Mouse (Mus musculus): ENCODE data around the gene Sgo2a. TPM values are rescaled to one million over a fixed set of nuclear protein-coding genes. Genes with fewer than 3 reads are reported as not detected.
A peak's percentile ranks its signal among the peaks of the same experiment; 100 is the strongest.
"Not testable (repeated sequence)": the region's sequence is repeated elsewhere in the genome, so short reads cannot be mapped to it uniquely, and the experiment has no call there.

Gene Sgo2a
- total RNA-seq, 2 experiments from 2014 or later = 1.7 to 1.9 TPM

DNA sequence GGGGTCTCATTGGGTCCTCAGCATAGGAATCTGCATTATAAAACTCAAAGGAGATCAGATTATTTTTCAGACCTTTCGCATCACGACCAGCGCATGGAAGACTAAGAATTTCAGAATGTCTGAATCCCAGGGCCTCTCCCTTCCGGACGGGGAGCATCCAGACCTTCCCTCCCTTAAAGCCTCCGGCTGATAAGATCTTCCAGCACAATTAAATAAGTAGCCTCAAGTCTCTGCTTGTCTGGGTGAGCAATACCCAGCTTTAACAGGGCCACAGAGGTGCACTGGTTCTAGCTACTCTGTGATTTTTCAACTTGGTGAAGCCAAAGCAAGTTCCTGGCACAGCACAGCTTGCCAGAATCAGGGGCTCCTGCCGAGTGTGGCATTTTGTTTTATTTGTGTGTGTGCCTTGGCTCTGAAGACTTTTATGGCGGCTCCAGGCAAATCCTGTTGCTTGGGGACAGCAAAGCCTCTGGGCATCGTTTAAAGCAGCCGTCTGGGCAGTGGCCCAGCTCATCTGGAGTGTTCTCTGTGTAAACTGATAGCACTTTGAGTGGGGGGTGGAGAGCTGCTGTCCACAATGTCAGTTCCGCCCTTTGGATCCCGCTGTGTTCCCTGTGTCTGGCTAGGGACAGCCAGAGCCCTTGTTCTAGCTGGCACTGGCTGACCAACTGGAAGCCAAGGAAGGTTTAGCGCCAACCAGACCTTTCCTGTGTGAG is 34.5 kb downstream of the Sgo2a start:
- DNase-seq (ENCODE audit: low spot score in 2 of 2) = peak; percentile 64 to 70

DNA sequence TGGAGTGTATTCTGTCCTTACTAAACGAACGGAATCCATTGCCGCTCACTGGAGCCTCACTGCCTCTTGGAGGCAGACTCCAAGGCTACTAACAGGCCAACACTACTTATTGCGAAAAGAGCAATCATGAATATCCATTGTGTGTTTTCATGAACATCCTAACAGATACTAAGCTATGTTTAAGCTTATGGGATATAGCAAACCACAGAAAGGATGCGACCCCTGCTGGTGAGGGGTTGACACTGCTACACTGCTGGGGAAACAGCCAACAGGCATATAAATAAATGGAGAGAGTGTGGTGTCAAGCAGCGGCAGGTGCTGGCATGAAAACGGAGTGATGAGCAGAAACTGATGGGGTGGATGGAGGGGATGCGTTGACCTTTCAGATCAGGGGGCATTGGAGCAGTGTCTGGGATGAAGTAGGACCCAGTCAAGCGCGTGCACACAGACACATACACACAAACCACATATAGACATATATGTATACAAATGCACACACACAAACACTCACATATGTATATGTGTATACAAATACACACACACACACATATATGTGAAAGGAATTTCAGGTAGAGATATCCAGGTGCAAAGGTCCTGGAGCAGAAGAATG is 35.5 kb downstream of the Sgo2a start:
- DNase-seq (ENCODE audit: low spot score in 2 of 2) = peak; percentile 67

DNA sequence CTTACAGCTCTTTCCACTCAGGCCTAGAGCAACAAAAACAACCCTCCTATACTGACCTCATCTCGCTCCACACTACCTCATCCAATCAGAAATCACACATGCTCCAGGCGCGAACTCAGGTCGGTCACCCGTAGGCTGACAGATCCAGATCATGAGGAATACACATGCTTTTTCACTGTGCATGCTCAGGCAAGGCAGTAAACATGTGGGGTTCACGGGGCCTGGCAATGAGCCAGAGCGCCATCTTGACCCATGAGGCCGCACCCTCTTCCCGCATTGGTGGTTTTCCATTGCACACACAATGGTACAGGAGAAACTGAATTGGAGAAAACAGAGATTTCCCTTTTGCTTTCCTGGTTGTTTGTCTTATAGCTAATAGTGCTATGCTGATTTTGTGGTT is 41.5 kb downstream of the Sgo2a start:
- DNase-seq (ENCODE audit: low spot score in 2 of 2) = not testable (repeated sequence)

DNA sequence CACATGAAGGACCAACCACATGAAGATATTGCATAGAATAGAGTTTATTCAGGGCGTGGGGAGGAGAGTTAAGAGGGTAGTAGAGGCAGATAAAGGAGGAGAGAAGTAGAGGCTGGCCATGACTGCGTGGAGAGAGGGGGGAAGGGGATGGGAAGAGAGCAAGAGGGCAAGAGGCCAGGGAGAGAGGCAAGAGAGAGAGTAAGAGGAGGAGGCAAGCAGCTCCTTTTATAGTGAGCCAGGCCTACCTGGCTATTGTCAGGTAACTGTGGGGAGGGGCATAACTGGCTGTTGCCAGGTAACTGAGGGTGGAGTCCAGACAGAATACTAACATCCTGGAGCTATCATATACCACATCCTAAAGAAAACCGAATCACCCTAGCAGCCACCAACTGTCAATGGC is 49.3 kb downstream of the Sgo2a start:
- DNase-seq (ENCODE audit: low spot score in 2 of 2) = no peak

DNA sequence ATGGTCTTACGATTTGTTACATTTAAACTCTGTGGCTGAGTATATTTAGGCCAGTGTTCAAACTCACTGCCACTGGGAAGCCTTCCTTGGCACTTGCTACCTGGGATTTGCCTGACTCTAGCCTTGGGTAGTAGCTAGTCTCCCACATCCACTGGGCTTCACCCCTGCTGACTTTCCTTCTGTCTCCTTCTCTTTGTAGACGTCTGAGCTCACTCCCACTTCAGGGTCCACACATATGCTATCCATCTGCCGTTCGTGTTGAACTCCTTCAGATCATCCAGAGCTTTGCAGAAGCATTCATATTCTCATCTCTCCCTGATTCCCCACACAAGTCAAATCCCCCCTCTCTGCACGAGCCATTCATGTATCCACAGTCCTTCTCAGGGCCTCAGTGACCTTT is 49.8 kb downstream of the Sgo2a start:
- no peak for DNase-seq (ENCODE audit: low spot score in 2 of 2)

DNA sequence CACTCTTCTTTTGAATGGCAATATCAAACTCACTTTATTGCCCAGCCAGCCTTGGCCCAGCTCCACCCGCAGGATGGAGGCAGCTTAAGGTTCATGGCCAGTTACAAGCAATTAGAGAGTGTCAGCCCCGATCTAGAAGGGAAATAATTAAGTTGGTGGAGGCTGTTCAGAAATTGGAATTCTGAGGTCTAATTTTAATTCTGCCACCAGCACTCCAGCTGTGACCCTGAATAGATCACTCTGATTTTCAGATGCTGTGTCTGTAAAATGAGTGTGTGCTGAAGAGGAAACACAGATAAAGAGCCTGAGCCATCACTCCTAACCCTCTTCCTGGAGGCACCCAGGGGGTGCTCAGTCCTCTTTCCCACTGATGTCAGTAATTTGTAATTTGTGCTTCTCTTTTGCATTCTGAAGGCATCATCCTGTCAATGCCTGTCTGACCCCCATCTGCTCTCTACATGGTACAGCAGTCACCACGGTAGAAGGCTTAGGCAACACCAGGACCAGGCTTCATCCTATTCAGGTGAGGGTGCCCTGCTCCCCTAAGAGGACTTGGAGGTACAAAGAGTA is 51.0 kb downstream of the Sgo2a start:
- no peak for DNase-seq (ENCODE audit: low spot score in 2 of 2)

DNA sequence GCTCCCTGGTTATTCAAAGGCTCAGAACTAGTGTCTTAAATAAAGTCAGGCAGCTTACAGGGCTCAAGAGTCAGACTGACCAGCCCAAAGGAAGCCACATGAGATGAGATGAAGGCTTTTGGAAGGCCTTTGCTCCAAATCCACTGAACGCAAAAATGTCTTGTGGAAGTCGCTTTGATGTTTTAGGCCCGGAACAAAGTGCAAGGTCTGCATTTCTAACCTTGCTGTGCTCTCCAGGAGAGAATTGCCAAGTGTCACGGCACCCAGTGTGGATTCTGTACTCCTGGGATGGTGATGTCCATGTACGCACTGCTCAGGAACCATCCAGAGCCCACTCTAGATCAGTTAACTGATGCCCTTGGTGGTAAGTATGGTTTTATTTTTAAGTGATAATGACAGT is 53.4 kb downstream of the Sgo2a start:
- DNase-seq (ENCODE audit: low spot score in 2 of 2) = no peak

DNA sequence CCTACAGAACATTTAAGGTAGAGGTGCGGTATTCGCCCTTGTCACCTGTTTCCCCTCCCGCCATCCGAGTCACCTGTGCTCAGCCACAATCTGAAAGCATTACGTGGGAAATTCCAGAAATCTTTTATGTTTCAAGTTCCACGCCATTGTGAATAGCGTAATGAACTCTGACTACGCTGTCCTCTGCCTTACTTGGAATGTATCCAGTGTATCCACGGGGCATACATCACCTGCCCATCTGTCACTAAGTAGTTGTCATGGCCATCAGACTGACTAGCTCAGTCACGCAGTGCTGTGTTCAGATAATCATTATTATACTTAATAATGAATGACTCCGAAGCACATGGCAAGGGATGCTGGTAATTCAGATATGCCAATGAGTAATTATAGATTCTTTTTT is 59.8 kb downstream of the Sgo2a start:
- DNase-seq (ENCODE audit: low spot score in 2 of 2) = no peak

DNA sequence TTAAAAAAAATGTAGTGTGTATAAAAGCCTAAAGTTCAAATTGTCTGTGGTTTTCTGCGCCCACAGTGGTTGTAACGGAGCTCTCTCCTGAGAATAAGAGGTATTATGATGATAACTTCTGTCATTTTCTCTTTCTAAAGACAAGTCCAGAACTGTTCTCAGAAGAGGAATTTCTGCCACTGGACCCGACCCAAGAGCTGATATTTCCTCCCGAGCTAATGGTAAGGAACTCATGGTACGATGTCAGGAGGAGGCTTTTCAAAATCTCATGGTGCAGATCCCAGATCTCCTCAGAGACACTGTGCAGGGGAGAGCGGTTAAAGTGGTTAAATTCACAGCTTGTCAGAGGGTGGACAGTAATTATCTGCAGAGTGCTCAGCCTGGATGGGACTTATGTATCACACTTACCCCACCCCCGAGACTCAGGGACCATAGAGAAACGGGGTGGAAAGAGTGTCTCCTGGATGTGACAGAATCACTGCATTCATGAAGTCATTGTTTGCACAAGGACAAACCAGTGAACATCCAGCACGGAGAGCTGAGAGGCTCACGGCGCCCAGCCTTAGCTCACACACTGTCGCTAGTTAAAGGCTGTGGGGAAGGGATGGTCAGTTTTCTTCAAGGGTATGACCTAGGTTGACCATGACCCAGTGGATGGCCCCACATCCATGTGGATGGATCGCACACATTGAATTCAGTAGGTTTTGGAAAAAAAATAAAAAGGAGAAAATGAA is 60.5 kb downstream of the Sgo2a start:
- DNase-seq (ENCODE audit: low spot score in 2 of 2) = no peak

DNA sequence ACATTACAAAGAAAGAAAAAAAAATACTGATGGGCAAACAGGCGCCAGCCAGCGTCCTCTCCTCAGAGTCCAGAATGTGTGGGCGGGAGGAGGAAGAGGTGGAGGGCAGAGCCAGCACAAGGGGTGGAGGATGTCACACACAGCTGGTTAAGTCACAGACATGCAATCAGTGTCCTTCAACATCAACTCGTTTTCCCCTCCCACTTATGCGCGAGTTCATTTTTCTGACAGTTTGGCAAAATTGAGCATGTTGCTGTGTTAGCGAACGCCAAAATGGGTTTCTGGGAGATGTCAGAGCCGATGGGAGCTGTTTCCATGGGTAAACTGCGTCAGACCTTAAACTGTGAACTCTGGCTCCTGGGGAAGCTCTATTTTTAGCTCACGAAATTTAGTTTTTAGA is 61.2 kb downstream of the Sgo2a start:
- no peak for DNase-seq (ENCODE audit: low spot score in 2 of 2)

DNA sequence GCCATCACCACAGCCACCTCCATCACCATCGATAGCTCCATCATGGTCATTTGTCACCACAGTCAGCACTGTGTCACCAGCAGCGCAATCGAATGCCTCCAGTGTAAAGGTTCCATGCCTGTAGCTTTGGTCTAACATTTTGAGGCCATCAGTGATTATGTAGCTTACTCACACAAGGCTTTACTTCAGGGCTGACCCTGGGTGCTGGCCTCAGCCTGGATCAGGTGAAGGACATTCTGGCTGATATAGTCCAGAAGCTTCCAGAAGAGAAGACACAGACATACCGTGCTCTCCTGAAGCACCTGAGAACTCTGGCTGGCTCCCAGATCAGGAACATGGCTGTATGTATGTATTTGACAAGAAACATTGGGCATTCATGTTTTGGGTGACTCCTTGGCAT is 63.1 kb downstream of the Sgo2a start:
- no peak for DNase-seq (ENCODE audit: low spot score in 2 of 2)

DNA sequence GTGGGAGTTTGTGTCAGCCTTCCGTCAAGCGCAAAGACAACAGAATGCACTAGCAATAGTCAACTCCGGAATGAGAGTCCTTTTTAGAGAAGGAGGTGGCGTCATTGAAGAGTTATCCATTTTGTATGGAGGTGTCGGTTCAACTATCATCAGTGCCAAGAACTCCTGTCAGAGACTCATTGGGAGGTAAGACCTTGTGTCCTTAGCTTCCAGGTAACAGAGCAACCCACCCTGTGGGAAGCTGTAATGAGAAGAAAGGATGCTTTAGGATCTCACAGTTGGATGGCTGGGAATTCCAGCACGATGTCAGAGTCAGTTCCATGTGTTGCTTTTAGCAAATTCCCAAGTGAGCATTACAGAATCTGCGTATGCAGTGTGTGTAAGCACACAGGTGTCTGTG is 66.4 kb downstream of the Sgo2a start:
- no peak for DNase-seq (ENCODE audit: low spot score in 2 of 2)

DNA sequence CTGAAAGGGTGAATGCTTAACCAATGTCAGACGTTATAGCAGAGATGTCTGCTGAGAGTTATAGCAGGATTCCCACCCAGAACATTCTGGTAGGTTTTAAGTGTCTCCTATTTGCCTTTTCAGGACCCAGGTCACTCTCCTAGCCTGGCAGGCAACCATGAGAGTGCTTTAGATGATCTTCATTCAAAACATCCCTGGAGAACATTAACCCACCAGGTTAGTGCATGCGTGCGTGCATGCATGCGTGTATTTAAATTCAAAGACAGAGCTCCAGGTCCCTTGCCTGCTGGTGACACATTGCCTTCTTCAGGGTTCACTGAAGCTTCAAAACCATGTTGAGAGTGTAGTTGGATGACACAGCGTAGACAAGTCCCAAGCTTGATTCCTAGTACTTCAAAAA is 69.4 kb downstream of the Sgo2a start:
- no peak for DNase-seq (ENCODE audit: low spot score in 2 of 2)

DNA sequence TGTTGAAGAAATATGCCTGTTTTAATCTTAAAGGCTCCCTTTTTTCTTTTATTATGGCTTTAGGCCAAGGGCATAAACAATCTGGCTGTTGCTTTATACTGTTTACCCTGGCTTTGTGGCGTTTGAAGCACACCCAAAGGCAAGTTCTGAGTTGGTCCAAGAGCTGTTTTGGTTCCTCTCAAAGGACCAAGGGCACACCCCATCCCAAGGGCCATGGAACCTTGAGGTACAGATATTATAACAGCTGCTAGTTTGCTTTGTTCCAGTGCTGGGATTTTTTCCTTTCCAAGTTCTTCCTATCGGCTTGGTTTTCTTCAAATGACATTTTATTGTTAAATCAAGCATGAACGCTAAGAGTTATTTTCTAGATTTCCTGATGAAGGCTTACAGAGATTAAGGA is 69.8 kb downstream of the Sgo2a start:
- no peak for DNase-seq (ENCODE audit: low spot score in 2 of 2)

DNA sequence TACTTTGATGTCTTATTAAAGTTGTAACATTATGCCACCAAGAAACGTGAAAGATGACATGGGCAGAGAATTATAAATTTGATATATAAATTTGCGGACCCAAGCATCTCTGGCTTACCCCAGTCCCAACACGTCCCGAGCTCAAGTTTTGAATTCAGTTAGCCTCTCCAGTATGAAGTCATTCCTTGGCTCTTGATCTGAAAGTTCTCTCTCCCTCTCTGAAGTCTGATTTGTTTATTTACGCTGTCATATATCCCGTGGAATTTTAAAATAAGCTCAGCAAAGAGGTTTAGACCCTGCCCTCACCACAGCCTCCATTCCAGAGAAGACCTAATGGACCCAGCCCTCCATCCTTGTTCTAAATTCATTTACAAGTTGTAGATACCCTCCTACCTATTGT is 73.4 kb downstream of the Sgo2a start:
- DNase-seq (ENCODE audit: low spot score in 2 of 2) = no peak

DNA sequence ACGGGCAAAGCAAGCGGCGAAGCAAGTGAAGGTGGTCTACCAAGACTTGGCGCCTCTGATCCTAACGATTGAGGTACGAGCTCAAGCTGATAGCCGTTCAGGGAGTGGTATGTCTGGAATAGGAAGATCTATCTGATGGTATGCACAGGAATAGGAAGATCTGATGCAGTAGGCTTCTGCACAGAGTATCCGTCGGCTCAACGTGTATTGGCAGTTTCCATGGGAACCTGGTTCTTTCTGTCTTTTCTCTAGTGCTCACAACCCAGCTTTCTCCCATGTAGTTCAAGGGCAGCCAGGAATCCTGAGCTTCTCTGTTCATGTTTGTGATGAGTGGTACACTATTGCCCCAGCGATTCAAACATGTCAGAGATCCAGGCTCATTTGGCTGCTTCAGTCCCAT is 74.3 kb downstream of the Sgo2a start:
- DNase-seq (ENCODE audit: low spot score in 2 of 2) = no peak

DNA sequence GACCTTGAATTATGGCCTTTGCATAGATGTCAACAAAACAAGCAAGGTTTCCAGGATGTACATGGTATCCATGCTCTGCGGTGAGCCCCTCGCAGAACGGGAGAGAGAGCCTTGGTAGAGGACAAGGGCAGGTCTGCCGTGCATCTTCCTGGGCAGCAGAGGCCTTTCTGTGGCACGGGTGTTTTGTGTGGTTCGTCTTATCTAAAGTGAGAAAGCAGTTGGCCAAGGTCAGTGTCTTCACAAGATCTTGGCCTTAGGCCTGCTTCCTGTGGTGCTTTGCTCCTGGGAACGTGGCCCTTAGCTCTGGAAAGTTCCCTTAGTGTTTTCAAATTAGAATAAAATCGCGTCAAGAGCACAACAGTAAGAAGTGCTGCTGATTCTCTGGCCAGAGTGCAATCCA is 75.2 kb downstream of the Sgo2a start:
- no peak for DNase-seq (ENCODE audit: low spot score in 2 of 2)

DNA sequence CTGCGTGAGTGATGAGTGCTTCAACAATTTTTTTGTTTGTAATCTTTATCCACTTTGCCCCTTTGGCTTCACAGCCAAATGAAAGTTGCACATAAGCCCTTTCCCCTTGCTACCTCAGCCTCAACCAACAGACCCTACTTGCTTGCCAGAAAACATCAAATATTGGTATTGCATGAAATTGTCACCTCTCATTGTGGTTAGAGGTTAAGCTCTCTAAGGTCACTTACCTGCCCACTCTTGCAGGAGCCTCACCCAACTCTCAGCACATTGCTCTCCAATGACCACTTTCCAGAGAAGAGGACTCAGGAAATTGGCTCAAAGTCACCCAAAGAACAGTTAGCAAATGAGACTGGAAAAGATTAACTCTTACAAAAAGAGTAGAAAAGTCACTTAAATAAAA is 75.7 kb downstream of the Sgo2a start:
- DNase-seq (ENCODE audit: low spot score in 2 of 2) = no peak

DNA sequence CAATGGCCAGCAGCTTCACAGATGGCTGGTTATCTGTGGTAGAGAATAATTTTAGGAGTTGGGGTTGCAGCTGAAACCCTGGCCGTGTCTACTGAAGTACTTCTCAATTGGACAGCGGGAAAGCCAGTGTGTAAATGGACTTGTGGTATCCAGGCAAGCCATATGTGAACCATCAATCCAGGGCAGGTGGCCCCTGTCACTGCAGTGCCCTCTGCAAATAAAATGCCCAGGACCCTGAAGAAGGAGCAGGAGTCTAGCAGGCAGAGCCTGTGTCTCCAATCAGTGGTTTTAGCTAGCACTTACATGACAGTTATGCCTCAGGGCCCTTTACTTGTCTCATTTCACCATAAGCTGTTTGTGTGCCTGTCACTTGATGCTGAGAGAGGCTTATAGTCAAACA is 76.6 kb downstream of the Sgo2a start:
- DNase-seq (ENCODE audit: low spot score in 2 of 2) = no peak

DNA sequence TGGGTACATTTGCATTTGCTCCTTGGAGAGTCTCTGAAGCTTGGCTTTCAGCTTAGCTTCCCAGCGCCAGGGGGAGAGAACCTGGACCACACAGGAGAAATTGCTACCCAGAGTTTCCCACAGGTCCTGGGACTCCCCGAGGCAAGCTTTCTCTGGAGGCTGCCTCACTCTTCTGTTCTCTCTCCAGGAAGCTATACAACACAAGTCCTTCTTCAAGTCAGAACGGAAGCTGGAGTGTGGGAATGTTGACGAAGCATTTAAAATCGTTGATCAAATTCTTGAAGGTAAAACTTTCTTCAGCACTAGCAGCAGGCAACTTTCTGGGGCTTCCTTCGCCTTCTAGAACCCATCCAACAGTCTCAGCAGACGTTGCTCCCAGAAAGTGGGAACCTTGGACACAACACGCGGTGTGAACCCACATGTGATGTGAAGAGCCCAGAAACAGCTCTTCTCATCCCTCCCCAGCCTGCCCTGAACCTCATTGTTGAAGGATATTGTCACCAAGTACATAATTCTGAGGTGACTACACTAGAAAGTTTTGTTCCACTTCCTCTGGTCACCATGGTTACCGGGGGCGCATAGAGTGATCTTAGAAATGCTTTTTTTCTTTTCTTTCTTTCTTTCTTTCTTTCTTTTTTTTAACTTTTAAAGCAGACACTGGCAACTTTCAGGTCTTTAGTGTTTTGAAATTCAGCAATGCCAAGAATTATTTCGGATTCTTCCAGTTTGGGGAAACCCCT is 77.4 kb downstream of the Sgo2a start:
- DNase-seq (ENCODE audit: low spot score in 2 of 2) = no peak

DNA sequence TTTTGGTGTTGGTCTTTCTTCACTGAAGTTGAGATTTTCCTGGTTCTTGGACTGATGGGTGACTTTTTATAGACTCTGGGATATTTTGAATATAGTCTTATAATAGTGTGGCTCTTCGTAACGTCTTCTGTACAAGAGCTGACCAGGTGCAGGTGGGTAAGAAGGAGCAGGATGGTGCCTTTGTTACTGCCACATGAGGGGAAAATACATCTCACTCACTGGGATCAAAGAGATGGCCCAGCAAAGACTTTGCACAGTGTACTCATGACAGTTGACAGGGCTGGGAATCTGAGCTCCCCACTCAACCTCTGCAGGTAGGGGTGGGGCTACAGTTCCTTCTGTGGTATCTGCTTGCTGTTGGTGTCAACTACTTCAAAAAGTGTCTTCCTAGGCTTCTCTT is 78.5 kb downstream of the Sgo2a start:
- no peak for DNase-seq (ENCODE audit: low spot score in 2 of 2)

Measured in layer of hippocampus, postnatal 10 days (tissue).